Mouse (Mus musculus): Measurements from ENCODE around the gene Ube2i.
"Not testable (repeated sequence)": the region's sequence is repeated elsewhere in the genome, so short reads cannot be mapped to it uniquely, and the experiment has no call there.

The Ube2i gene

DNA sequence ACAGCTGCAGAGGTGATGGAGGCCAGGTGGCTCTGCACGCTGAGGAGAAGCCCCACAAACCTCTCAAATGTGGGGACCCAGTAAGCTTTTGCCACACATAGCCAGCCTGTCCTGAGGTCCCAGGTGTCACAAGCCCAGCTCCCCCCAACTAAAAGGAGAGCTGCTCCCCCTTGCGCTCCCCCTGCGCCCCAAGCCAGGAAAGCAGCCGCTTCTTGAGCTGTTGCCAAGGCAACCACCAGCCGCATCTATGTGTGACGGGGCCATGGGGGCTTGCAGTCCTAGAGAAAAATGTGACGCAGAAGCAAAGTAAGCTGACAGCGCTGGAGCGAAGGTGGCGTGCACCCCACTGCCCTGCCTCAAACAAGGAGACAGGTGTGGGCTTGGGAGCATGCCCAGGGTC lies 20.7 kb downstream of the Ube2i start:
- no peak for DNase-seq (ENCODE audit: low spot score)

DNA sequence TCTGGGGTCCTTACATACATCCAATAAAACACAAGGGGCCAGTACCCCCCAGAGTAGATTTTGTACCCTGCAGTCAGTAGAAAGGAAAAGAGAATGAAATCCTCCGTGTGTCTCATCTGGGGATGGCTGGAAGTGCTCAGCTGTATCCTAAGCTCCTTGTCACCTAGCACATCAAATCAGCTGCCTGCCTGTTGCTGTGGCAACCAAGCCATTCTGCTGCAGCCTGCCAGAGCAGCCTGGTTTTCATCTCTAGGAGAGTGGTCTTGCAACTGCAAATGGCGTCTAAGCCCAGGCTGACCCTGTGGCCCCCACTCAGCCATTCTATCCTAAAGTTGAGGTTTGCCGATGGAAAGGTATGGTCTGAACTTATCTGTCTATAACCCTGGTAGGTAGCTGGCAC lies 21.8 kb downstream of the Ube2i start:
- DNase-seq (ENCODE audit: low spot score): peak; percentile 59

DNA sequence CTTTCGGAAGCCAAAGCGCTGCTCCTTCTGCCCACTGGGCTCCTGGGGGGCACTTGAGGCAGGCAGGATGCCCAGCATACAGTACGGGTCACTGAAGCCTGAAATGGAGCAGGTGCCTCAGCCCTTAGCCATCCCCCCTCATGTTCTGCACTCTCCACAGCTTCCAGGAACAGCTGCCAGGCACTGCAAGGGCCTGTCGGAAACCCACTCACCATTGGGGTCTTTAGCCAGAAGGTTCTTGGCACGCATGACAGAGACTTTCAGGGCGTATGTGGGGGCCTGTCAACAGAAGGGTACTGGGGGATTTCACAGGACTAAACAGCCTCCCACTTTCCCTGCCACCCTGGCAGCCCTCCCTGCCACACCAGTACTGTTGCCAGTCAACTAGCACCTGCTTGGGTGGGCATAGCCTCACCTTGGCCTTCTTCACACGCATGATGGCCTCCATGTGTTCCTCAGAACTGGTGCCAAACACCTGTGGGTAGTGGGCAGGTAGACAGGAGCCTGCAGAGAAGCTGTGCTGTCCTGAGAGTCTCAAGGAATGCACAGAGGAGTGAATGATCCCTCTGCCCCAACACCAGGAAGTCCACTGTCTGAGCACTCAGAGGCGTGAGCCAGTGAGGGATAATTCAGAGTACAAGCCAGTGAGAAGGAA lies 24.1 kb downstream of the Ube2i start:
- DNase-seq (ENCODE audit: low spot score): no peak

GRCm38 (mm10) chr17:25248033-25248750 lies 26.2 kb downstream of the Ube2i start:
- no peak for DNase-seq (ENCODE audit: low spot score)

GRCm38 (mm10) chr17:25244239-25244638 lies 30.2 kb downstream of the Ube2i start:
- DNase-seq (ENCODE audit: low spot score): no peak

GRCm38 (mm10) chr17:25243131-25243780 lies 31.2 kb downstream of the Ube2i start:
- no peak for DNase-seq (ENCODE audit: low spot score)

GRCm38 (mm10) chr17:25239695-25240636 lies 34.5 kb downstream of the Ube2i start, which contains the start of the genes Gnptg and Tsr3:
Gnptg (minus strand) TSS chr17:25240124.
Tsr3 (plus strand) TSS chr17:25240170.
- peak; percentile 94 for DNase-seq (ENCODE audit: low spot score)

GRCm38 (mm10) chr17:25235635-25236034 lies 38.8 kb downstream of the Ube2i start:
- DNase-seq (ENCODE audit: low spot score): no peak

- not testable (repeated sequence) for DNase-seq (ENCODE audit: low spot score)
These were observed 42.8 kb downstream of the Ube2i start for GRCm38 (mm10) chr17:25231621-25232020.

GRCm38 (mm10) chr17:25230700-25231099 lies 43.7 kb downstream of the Ube2i start:
- no peak for DNase-seq (ENCODE audit: low spot score)

DNA sequence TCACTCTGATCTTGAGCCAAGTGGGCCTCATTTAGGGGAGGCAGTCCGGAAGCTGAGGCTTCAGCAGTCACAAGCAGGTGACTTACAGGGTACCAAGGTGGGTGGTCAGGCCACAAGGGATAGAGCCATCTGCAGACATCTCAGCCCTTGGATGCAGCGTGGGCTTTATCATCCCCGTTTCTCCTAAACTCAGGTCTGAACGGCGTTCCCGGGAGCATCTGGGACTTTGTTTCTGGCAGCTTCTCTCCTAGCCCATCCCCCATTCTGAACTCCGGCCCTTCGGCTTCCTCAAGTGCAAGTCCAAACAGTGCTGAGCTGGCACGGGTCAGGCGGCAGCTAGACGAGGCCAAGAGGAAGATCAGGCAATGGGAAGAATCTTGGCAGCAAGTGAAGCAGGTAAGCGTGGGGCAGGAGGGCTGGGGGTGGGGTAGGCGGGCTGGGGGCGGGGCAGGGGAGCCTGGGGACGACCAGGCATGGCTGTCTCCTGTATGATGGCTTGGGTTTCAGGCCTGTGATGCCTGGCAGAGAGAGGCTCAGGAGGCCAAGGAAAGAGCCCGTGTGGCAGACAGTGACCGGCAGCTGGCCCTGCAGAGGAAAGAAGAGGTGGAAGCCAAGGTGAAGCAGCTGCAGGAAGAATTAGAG lies 44.3 kb downstream of the Ube2i start:
- DNase-seq (ENCODE audit: low spot score): peak; percentile 34

DNA sequence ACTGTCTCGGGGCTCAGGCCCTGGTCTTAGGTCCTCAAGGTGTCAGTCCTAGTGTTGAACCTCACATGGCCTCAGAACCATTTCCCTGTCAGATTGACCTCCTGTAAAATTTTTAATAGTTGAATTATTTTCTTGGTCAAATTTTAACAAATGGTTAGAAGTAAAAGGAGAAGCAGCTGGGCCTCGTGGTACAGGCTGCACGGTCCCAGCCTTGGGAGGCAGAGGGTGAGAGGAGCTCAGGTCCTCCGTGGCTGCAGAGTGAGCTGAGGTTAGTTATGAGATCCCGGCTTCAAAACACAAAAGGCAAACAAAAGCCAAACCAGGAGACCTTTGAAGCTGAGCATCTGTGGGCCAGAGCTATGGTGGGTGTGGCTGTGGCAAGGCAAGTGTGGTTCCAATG lies 46.4 kb downstream of the Ube2i start:
- no peak for DNase-seq (ENCODE audit: low spot score)

DNA sequence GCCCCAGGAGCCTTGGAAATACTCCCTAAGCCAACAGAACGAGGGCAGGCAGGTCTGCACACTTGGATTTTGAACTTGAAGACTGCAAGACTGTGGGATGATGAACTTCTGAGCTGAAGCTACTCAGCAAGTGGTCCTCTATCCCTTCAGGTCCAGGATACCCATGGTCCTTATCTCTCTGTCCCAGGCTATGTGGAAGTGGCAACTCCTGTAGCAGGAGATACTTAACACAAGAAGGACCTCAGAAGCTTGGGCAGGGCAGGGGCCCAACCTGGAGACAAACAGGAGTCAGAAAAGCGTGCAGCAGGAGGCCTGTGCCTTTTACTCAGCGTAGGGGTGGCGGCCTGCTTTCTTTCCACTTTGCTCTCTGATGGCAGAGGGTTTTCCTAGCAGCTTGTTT lies 48.8 kb downstream of the Ube2i start:
- DNase-seq (ENCODE audit: low spot score): no peak

DNA sequence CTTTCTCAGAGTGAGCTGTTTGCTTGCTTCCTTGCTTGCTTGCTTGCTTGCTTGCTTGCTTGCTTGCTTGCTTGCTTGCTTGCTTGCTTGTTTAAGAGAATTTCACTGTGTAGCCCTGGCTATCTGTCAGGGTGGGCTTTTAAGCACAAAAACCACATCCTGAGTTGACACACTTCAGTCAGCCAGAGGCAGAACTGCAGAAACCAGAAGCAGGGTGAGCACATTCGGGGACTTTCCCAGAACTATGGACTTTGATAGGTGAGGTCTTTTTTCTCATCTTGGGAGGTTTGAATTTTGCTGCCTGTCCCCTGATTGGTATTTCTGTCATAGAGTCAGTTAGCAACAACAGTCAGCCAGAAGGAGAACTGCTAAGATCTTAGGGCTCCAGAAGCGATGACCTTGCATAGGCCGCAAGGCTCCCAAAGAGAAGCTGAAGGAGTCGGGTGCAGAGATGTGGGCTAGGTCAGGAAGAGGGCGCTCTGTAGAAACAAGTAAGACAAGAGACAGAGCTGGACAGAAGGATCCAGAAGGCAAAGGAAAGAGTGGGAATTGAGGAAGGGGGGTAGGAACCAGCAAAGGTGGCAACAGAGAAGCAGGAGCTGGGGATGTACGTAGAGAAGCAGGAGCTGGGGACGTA lies 49.7 kb downstream of the Ube2i start:
- no peak for DNase-seq (ENCODE audit: low spot score)

DNA sequence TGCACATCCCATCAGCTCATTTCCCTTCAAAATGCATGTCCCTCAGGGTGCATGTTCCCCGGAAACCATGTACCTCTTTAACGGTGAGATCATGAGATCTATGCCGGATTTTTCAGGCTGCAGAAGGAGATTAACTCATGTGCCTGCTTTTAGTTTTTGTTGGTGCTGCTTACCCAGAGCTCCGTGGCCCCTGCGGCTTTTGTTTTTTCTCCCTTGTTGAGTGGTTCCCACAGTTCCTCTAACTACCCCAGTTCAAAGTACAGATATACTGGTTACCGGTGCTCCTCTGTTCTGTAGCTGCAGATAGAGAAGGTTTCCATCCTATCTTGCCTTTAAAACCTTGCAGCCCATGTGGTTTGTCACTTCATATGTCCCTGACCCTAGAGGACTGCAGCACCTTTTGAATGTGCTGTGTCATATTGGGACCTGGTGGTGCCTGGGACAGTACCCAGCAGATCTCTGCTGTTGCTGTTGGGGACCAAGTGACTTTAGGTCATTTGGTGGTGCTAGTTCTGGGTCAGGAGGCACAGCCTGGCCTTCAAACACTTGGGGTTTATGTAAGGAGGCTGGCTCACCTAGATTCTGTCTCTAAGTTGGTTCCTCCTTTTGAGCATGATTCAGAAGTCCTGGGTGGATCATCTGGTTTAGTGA lies 51.3 kb downstream of the Ube2i start:
- peak; percentile 37 for DNase-seq (ENCODE audit: low spot score)

- peak; percentile 40 for DNase-seq (ENCODE audit: low spot score)
These were observed 51.9 kb downstream of the Ube2i start for GRCm38 (mm10) chr17:25222504-25222940.

- DNase-seq (ENCODE audit: low spot score): peak; percentile 83
These were observed 52.5 kb downstream of the Ube2i start for GRCm38 (mm10) chr17:25221821-25222503.

GRCm38 (mm10) chr17:25220746-25221145 lies 53.7 kb downstream of the Ube2i start:
- no peak for DNase-seq (ENCODE audit: low spot score)

- DNase-seq (ENCODE audit: low spot score): no peak
These were observed 54.7 kb downstream of the Ube2i start for GRCm38 (mm10) chr17:25219492-25220295.
